Mouse (Mus musculus) heart, embryonic 14.5 days (tissue): Measurements from ENCODE around the gene Htr5b. TPM values are rescaled to one million over a fixed set of nuclear protein-coding genes. Genes with fewer than 3 reads are reported as not detected.

Experiments used
- ATAC-seq: fragments of 200-750 bp; cut with Nextera tagmentation; 2 replicates; pipeline ENCODE4 v1.8.0; 2017; ENCODE audit warnings: low read depth, moderate TSS enrichment; ENCODE audit not compliant: insufficient number of reproducible peaks, insufficient read depth, low FRiP score
- H3K27ac ChIP-seq, 2 experiments: fragments of 200-500 bp in 1 of 2; fragments of 300-500 bp in 1 of 2; sonication (generic) in 1 of 2; replicated peaks in 1 of 2; 2 replicates each; pipeline ENCODE4 v1.5.1; 2012 to 2014; ENCODE audit warnings: low read depth in 2 of 2, low read length in 2 of 2, control low read depth in 1 of 2, mild to moderate bottlenecking in 1 of 2, mixed read lengths in 1 of 2; ENCODE audit not compliant: control insufficient read depth in 1 of 2, insufficient read depth in 1 of 2
- H3K27me3 ChIP-seq: fragments of 300-500 bp; sonication (generic); 2 replicates; pipeline ENCODE4 v1.6.1; 2014; ENCODE audit warnings: mild to moderate bottlenecking, low read length, control low read depth; ENCODE audit not compliant: control insufficient read depth, insufficient read depth
- H3K36me3 ChIP-seq: fragments of 300-500 bp; sonication (generic); 2 replicates; pipeline ENCODE4 v1.6.1; 2014; ENCODE audit warnings: mild to moderate bottlenecking, control low read depth, low read length, mixed read lengths; ENCODE audit not compliant: control insufficient read depth, insufficient read depth
- H3K4me1 ChIP-seq, 2 experiments: fragments of 200-500 bp in 1 of 2; fragments of 300-500 bp in 1 of 2; sonication (generic) in 1 of 2; 2 replicates each; pipeline ENCODE4 v1.6.1; 2012 to 2014; ENCODE audit warnings: low read length in 2 of 2, control low read depth in 1 of 2, mixed read lengths in 1 of 2; ENCODE audit not compliant: control insufficient read depth in 2 of 2, insufficient read depth in 2 of 2
- H3K4me2 ChIP-seq: fragments of 300-500 bp; sonication (generic); 2 replicates; pipeline ENCODE4 v1.6.1; 2014; ENCODE audit warnings: mild to moderate bottlenecking, low read length
- H3K4me3 ChIP-seq, 2 experiments: fragments of 200-500 bp in 1 of 2; fragments of 300-500 bp in 1 of 2; sonication (generic) in 1 of 2; 2 replicates each; pipeline ENCODE4 v1.5.1; 2012 to 2014; ENCODE audit warnings: low read length in 2 of 2, mild to moderate bottlenecking in 2 of 2, control low read depth in 1 of 2, low read depth in 1 of 2, moderate library complexity in 1 of 2; ENCODE audit not compliant: control insufficient read depth in 1 of 2, insufficient read depth in 1 of 2
- H3K9ac ChIP-seq: fragments of 300-500 bp; sonication (generic); 2 replicates; pipeline ENCODE4 v1.6.1; 2014; ENCODE audit warnings: mild to moderate bottlenecking, low read length
- H3K9me3 ChIP-seq: fragments of 300-500 bp; sonication (generic); 2 replicates; pipeline ENCODE4 v1.6.1; 2016; ENCODE audit warnings: low read length, control low read depth; ENCODE audit not compliant: control insufficient read depth
- WGBS: fragments of 180-500 bp; shearing (Covaris S2); extraction: QIAGEN DNeasy Blood & Tissue Kit; methylation state at CpG from one replicate; pipeline ENCODE4 v1.1.7; 2014; 5-methylcytosine and 5-hydroxymethylcytosine counted together
- polyA plus RNA-seq: library from polyadenylated mRNA; unstranded; fragments of >200 nt; fragmentation: Nextera tagmentation; extraction: Ambion mirVana; gene quantifications from 2 replicates; pipeline ENCODE4 v1.2.1, GENCODE M21; 2014

The Htr5b gene
- polyA plus RNA-seq, 1 experiment from 2014 or later: not detected

DNA sequence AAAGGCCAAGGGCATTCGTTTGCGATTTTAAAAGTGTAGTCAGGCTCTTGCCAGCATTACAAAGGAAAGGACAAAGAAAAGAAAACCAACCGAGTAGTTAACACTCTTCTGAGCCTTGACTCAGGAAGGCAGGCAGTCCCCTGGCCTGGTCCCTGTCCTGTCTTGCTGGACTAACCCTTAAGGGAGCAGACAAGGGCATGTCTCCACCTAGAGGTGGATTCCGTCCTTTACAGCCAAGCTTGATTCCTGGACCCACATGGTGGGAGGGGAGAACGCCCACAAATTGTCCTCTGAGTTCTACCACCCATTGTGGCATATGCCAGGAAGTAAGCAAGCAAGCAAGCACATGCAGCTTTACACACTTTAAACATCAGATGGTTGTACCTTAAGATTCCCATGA lies 38.0 kb downstream of the Htr5b start:
- peaks cover 80% of the 10 kb centered on the region for H3K36me3 ChIP-seq
- H3K4me2 ChIP-seq: no peak overlapping the region
- H3K9me3 ChIP-seq: no peaks in the 10 kb centered on the region
- H3K9ac ChIP-seq: no peak overlapping the region
- H3K27ac ChIP-seq: no peak overlapping the region
- no peaks in the 10 kb centered on the region for H3K27me3 ChIP-seq
- no peaks in the 10 kb centered on the region for H3K4me1 ChIP-seq
- WGBS: 30% methylated on average over 5 of the region's 5 CpGs
- ATAC-seq: no peak
- H3K4me3 ChIP-seq: no peak overlapping the region

DNA sequence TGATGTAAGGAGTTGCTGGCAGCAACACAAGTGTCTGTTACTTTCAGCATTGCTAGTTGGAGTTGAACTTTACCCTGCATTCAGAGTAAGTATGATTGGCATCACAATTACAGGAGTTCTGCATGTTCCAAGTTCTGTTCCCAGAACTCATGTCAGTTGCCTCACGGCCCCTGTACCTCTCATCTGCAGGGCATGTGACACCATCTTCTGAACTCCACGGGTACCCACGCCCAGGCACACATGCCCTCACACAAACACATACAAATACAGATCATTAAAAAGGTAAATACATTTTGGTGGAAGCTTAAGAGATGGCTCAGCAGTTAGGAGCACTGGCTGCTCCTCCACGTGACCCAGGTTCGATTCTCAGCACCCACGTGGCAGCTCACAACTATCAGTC lies 41.5 kb downstream of the Htr5b start:
- Histone ChIP-seq H3K27me3 (no peaks in the 10 kb centered on the region), H3K4me3 (no peak overlapping the region), H3K4me1 (no peaks in the 10 kb centered on the region), H3K4me2 (no peak overlapping the region), H3K9me3 (peaks cover 3% of the 10 kb centered on the region; the same call in 1 of the 2 replicates), H3K36me3 (peaks cover 61% of the 10 kb centered on the region), H3K27ac (no peak overlapping the region), H3K9ac (no peak overlapping the region)
- WGBS: 94% methylated on average over 6 of the region's 6 CpGs
- no peak for ATAC-seq

DNA sequence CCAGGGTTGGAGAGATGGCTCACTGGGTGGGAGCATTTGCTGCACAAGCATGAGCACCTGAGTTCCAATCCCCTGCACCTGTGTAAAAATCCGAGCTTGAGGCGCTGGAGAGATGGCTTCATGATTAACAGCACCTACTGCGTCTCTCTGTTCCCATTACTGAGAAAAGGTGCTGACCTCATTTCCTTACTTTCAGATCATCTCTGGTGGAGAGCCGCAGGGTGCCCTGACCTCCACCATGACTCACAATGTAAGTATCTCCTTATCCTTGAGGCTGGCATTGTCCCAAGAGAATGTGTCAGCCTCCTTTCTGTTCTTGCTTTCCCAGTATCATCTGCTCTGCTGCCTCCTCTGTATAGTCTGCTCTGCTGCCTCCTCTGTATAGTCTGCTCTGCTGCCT lies 45.2 kb downstream of the Htr5b start:
- no peaks in the 10 kb centered on the region for H3K27me3 ChIP-seq
- H3K36me3 ChIP-seq: peaks cover 76% of the 10 kb centered on the region
- WGBS: 64% methylated on average over 4 of the region's 4 CpGs
- H3K4me2 ChIP-seq: no peak overlapping the region
- H3K4me1 ChIP-seq: no peaks in the 10 kb centered on the region
- no peak overlapping the region for H3K27ac ChIP-seq
- no peak for ATAC-seq
- peaks cover 3% of the 10 kb centered on the region; the same call in 1 of the 2 replicates for H3K9me3 ChIP-seq
- H3K4me3 ChIP-seq: no peak overlapping the region
- no peak overlapping the region for H3K9ac ChIP-seq

- H3K4me3 ChIP-seq: no peak overlapping the region
- no peak overlapping the region for H3K9ac ChIP-seq
- no peak for ATAC-seq
- H3K4me2 ChIP-seq: no peak overlapping the region
- peaks cover 3% of the 10 kb centered on the region; the same call in 1 of the 2 replicates for H3K9me3 ChIP-seq
- peaks cover 68% of the 10 kb centered on the region for H3K36me3 ChIP-seq
- H3K27me3 ChIP-seq: no peaks in the 10 kb centered on the region
- no peaks in the 10 kb centered on the region for H3K4me1 ChIP-seq
- no peak overlapping the region for H3K27ac ChIP-seq
- WGBS: 95% methylated on average over 5 of the region's 5 CpGs
Observed at GRCm38 (mm10) chr1:121479403-121479802, 48.9 kb downstream of the Htr5b start.

DNA sequence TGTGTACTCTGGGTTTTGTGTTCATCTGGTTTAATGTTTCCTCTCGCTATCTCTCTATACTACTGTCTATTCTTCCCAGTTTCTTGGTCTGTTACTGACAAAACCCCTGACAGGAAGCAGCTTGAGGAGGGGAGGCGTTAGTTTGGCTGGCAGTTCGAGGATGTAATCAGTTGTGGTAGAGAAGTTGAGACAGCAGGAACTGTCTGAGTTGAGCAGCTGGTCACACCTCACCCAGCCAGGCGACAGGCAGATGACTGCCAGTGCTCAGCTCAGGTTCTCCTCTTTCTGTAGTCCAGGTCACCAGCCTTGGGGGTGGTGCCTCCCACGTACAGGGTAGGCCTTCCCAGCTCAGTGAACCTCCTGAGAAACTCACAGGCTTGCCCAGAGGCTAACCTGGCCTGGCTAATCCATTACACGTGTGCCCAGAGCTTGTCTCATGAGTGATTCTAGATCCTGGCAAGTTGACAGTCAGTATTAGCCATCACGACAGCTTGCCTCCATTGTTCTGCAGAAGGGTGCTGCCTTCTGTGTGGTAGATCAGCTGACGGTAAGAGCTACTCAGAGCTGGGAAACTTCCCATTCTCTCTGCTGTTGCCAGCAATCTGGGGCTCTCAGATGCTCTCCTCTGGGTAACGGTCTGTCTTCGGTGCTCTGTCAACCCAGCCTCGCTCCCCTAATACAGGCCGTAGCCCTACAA lies 49.8 kb downstream of the Htr5b start:
- H3K9me3 ChIP-seq: peaks cover 3% of the 10 kb centered on the region; the same call in 1 of the 2 replicates
- WGBS: 74% methylated on average over 12 of the region's 12 CpGs
- H3K4me1 ChIP-seq: no peaks in the 10 kb centered on the region
- no peak overlapping the region for H3K27ac ChIP-seq
- no peak overlapping the region for H3K4me2 ChIP-seq
- peaks cover 68% of the 10 kb centered on the region for H3K36me3 ChIP-seq
- no peak overlapping the region for H3K9ac ChIP-seq
- no peak overlapping the region for H3K4me3 ChIP-seq
- no peak for ATAC-seq
- H3K27me3 ChIP-seq: no peaks in the 10 kb centered on the region

DNA sequence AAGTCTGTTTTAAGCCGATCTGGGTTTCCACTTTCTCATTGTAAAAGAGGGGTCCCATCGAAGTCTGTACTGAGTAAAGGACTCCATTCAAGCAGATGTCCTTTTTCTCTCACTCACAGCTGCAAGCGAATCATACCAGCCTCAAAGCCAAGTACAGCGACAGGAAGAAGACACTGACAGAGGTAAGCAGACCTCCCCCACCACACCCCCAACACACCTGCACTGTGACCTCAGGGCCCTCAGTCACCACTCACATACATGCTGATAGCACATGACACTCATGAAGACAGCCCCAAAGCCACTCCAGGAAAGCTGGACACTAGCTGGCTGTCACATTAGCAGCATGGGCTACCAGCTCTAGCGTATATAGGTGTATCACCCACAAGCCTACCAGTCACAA lies 50.5 kb downstream of the Htr5b start:
- no peak overlapping the region for H3K4me3 ChIP-seq
- no peaks in the 10 kb centered on the region for H3K9me3 ChIP-seq
- ATAC-seq: no peak
- no peaks in the 10 kb centered on the region for H3K4me1 ChIP-seq
- H3K27ac ChIP-seq: no peak overlapping the region
- no peak overlapping the region for H3K9ac ChIP-seq
- no peaks in the 10 kb centered on the region for H3K27me3 ChIP-seq
- 95% methylated on average over 5 of the region's 5 CpGs for WGBS
- no peak overlapping the region for H3K4me2 ChIP-seq
- H3K36me3 ChIP-seq: peaks cover 62% of the 10 kb centered on the region

GRCm38 (mm10) chr1:121471503-121471902 lies 56.8 kb downstream of the Htr5b start:
- Histone ChIP-seq H3K36me3 (peaks cover 35% of the 10 kb centered on the region), H3K4me3 (no peak overlapping the region), H3K9ac (no peak overlapping the region), H3K27me3 (no peaks in the 10 kb centered on the region), H3K4me2 (no peak overlapping the region), H3K9me3 (no peaks in the 10 kb centered on the region), H3K27ac (no peak overlapping the region), H3K4me1 (no peaks in the 10 kb centered on the region)
- ATAC-seq: no peak
- 84% methylated on average over 5 of the region's 5 CpGs for WGBS

DNA sequence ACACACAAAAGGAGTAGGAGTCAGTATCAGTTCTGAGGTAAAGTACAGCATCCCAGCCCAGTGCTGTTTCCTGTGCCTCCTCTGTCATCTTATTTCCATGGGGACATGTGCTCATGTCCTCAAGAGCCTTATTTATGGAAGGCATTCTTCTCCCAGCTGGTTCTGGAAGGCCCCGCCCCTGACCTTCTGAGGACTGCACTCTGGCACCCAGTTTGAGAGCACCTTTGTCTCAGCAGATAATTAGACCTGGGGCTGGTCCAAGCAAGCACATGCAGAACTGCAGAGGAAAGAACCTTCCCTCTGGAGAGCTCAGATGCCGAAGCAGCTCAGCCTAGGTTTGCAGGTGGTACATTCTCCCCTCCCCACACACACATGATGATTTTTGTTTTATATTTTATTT lies 60.0 kb downstream of the Htr5b start:
- ATAC-seq: no peak
- Histone ChIP-seq H3K9ac (no peak overlapping the region), H3K27ac (no peak overlapping the region), H3K4me1 (no peaks in the 10 kb centered on the region), H3K36me3 (peaks cover 59% of the 10 kb centered on the region), H3K9me3 (no peaks in the 10 kb centered on the region), H3K4me2 (no peak overlapping the region), H3K27me3 (no peaks in the 10 kb centered on the region), H3K4me3 (no peak overlapping the region)
- 57% methylated on average over 2 of the region's 2 CpGs for WGBS
